Mouse (Mus musculus) limb, embryonic 11.5 days (tissue): ENCODE data around the gene Dnah14. TPM values are rescaled to one million over a fixed set of nuclear protein-coding genes. Genes with fewer than 3 reads are reported as not detected.

Experiments used
- ATAC-seq: fragments of 200-750 bp; cut with Nextera tagmentation; 2 replicates; pipeline ENCODE4 v1.8.0; 2017; ENCODE audit warnings: low read depth; ENCODE audit not compliant: insufficient number of reproducible peaks, low FRiP score, low TSS enrichment
- DNase-seq: peaks from one replicate; pipeline ENCODE4 v3.0.0-alpha.2; 2015; ENCODE audit warnings: low spot score
- H3K27ac ChIP-seq: fragments of 300-500 bp; sonication (generic); replicated peaks from 2 replicates; pipeline ENCODE4 v1.5.1; 2014; ENCODE audit warnings: low read depth, mild to moderate bottlenecking, low read length
- H3K27me3 ChIP-seq: fragments of 300-500 bp; sonication (generic); 2 replicates; pipeline ENCODE4 v1.6.1; 2014; ENCODE audit warnings: mild to moderate bottlenecking, low read length, mixed read lengths; ENCODE audit not compliant: control insufficient read depth, insufficient read depth
- H3K36me3 ChIP-seq: fragments of 300-500 bp; sonication (generic); 2 replicates; pipeline ENCODE4 v1.6.1; 2014; ENCODE audit warnings: mild to moderate bottlenecking, low read length, moderate library complexity, mixed read lengths; ENCODE audit not compliant: control insufficient read depth, insufficient read depth
- H3K4me1 ChIP-seq: fragments of 300-500 bp; sonication (generic); 2 replicates; pipeline ENCODE4 v1.6.1; 2014; ENCODE audit warnings: low read length, mixed read lengths; ENCODE audit not compliant: control insufficient read depth, insufficient read depth
- H3K4me2 ChIP-seq: fragments of 300-500 bp; sonication (generic); 2 replicates; pipeline ENCODE4 v1.6.1; 2014; ENCODE audit warnings: low read depth, mild to moderate bottlenecking, moderate library complexity; ENCODE audit not compliant: severe bottlenecking
- H3K4me3 ChIP-seq: fragments of 300-500 bp; sonication (generic); 2 replicates; pipeline ENCODE4 v1.5.1; 2014; ENCODE audit warnings: low read depth, low read length
- H3K9ac ChIP-seq: fragments of 300-500 bp; sonication (generic); 2 replicates; pipeline ENCODE4 v1.6.1; 2014; ENCODE audit warnings: mild to moderate bottlenecking, low read length
- H3K9me3 ChIP-seq: fragments of 300-500 bp; sonication (generic); 2 replicates; pipeline ENCODE4 v1.6.1; 2016; ENCODE audit warnings: low read length; ENCODE audit not compliant: control insufficient read depth
- WGBS: fragments of 180-500 bp; shearing (Covaris S2); extraction: QIAGEN DNeasy Blood & Tissue Kit; methylation state at CpG from one replicate; pipeline ENCODE4 v1.1.7; 2014; 5-methylcytosine and 5-hydroxymethylcytosine counted together
- polyA plus RNA-seq: library from polyadenylated mRNA; unstranded; fragments of >200 nt; fragmentation: Nextera tagmentation; extraction: Ambion mirVana; gene quantifications from 2 replicates; pipeline ENCODE4 v1.2.1, GENCODE M21; 2014

Gene Dnah14
- polyA plus RNA-seq, 1 experiment from 2014 or later: 1.8 TPM

DNA sequence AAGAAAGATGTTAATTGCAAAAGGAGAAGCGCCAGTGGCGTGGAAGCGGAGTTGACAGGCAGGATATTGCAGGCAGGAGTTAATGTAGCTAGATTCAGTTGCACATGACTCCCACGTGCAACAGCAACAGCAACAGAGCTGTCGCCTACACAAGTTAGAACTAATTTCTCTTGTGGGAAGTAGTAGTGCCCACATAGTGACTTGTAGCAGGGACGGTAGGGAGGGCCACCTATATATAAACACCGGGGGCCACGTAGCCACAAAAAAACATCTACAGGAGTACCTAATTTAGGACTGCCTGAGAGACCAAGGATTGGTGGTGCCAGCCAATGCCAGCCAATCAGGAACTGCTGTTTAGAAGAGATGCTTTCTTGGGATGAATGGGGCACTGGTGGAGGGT is 48.5 kb downstream of the Dnah14 start:
- Histone ChIP-seq H3K9me3 (no peaks in the 10 kb centered on the region), H3K27ac (no peak overlapping the region), H3K4me3 (no peak overlapping the region), H3K4me2 (no peak overlapping the region), H3K36me3 (no peaks in the 10 kb centered on the region), H3K4me1 (0 out of 2 replicates have a peak, but pooled peaks cover 3% of the 10 kb centered on the region), H3K9ac (no peak overlapping the region), H3K27me3 (no peaks in the 10 kb centered on the region)
- no peak for ATAC-seq
- DNase-seq: no peak
- 88% methylated on average over 8 of the region's 8 CpGs for WGBS

DNA sequence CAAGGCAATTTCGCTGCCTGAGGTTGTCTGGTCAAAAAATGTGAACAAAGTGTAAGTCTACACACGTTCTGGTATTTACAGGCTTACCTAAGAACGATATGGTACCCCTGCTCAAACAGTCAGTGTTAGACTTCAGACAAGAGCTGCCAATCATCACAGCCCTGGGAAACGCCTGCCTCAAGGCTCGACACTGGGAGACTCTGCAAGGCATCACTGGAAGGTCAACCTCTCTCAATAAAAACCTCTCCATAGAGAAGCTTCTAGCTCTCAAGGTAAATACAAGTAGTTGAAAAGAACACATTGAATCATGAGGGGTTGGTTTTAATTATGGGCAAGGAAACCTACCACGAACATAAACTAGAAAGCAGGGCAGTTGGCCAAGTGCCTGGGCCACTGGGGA is 51.9 kb downstream of the Dnah14 start:
- H3K27me3 ChIP-seq: no peaks in the 10 kb centered on the region
- H3K36me3 ChIP-seq: no peaks in the 10 kb centered on the region
- 0 out of 2 replicates have a peak, but pooled peaks cover 3% of the 10 kb centered on the region for H3K4me1 ChIP-seq
- ATAC-seq: no peak
- H3K9ac ChIP-seq: no peak overlapping the region
- WGBS: 59% methylated on average over 6 of the region's 6 CpGs
- DNase-seq: no peak
- H3K9me3 ChIP-seq: no peaks in the 10 kb centered on the region
- no peak overlapping the region for H3K27ac ChIP-seq
- H3K4me3 ChIP-seq: no peak overlapping the region
- no peak overlapping the region for H3K4me2 ChIP-seq

DNA sequence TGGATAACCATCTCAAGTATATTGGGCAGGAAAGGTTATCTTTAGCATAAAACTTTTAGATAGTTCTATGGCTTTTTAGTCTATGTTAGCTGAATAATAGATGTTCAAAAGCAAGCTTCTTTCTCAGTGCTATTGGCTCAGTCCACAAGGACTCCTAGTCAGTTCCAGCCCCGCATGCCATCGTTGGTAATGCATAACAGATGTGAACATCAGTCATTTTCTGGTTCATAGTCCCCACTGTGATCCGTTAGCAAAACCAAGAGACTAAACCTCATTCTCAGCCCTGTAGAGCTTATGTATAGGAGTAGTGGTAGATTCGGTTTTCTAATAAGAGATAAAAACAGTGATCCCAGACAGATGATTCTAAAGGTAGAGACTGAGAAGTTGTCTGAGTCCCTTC is 55.0 kb downstream of the Dnah14 start:
- no peak for DNase-seq
- no peak overlapping the region for H3K9ac ChIP-seq
- no peak overlapping the region for H3K4me2 ChIP-seq
- H3K9me3 ChIP-seq: no peaks in the 10 kb centered on the region
- no peak for ATAC-seq
- H3K27me3 ChIP-seq: no peaks in the 10 kb centered on the region
- 0 out of 2 replicates have a peak, but pooled peaks cover 3% of the 10 kb centered on the region for H3K4me1 ChIP-seq
- no peak overlapping the region for H3K4me3 ChIP-seq
- no peaks in the 10 kb centered on the region for H3K36me3 ChIP-seq
- H3K27ac ChIP-seq: no peak overlapping the region
- 38% methylated on average over 4 of the region's 4 CpGs for WGBS

DNA sequence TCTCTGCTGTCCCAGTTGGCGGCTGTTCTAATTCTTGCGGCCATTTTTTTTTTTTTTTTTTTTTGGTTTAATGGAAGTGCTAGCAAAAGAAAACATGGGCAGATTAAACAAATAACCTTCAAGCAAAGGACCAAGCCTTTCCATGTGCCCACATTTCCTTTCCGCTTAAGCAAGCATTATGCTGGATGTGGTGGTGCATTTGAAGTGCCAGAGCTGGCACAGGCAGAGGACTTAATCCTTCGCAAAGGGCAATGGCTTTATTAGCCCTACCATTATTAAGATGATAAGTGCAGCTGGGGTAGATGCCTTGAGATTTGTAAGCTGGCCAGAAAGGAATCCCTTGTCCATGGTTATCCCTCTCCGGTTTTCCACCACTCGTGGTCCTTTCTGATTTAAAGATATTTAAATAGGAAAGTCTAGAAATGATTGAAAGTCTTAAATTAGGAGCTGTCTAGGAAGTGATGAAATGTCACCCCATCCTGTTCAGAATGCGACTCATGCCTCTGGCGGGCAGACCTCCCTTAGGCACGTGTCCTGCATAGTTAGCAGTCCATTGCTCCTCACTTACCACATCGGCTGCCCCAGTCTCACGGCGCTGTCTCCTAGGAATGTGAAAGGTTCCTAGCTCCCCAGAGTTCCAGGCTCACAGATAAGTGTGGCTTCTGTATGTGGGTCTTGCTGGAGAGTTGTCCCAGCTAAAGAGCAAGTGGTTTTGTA is 61.8 kb downstream of the Dnah14 start:
- Histone ChIP-seq H3K9ac (no peak overlapping the region), H3K4me2 (no peak overlapping the region), H3K4me1 (no peaks in the 10 kb centered on the region), H3K4me3 (no peak overlapping the region), H3K36me3 (no peaks in the 10 kb centered on the region), H3K9me3 (no peaks in the 10 kb centered on the region), H3K27ac (no peak overlapping the region), H3K27me3 (no peaks in the 10 kb centered on the region)
- DNase-seq (no peak), ATAC-seq (no peak)
- 87% methylated on average over 12 of the region's 12 CpGs for WGBS

DNA sequence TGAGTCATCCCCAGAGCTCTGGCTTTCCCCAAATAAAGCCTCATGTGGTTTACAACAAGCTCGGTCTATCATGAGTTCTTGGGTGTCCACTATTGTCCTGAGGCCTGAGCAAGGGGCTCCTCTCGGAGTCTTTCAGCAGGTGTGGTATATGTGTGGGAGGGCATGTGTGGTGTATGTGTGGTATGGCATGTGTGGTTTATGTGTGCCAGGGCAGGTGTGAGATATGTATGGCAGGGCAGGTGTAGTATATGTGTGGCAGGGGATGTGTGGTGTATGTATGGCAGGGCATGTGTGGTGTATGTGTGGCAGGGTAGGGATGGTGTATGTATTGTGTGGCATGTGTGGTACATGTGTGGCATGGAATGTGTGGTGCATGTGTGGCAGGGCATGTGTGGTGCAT is 64.0 kb downstream of the Dnah14 start:
- ATAC-seq (no peak), DNase-seq (no peak)
- H3K36me3 ChIP-seq: no peaks in the 10 kb centered on the region
- no peak overlapping the region for H3K4me3 ChIP-seq
- H3K4me2 ChIP-seq: no peak overlapping the region
- no peaks in the 10 kb centered on the region for H3K9me3 ChIP-seq
- H3K4me1 ChIP-seq: no peaks in the 10 kb centered on the region
- H3K9ac ChIP-seq: no peak overlapping the region
- 79% methylated on average over 2 of the region's 2 CpGs for WGBS
- H3K27me3 ChIP-seq: no peaks in the 10 kb centered on the region
- no peak overlapping the region for H3K27ac ChIP-seq

DNA sequence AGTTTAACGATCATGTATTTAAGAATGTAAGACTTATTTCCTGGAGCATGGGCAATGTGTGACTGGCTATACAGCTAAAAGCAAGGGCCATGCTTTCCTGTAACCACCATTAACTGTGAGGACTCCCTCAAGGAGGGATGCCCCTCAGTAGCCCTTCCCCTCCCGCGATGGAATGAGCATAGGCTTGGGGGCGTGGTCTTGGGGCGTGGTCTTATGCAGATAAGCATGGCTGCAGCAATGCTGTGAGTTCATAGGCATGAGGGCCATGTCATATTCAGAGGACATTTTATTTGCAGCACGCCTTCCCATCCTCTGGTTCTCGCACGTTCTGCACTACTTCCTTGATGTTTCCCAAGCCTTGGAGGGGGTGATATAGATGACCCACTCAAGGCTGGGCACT is 71.1 kb downstream of the Dnah14 start:
- no peak overlapping the region for H3K4me2 ChIP-seq
- DNase-seq (no peak), ATAC-seq (no peak)
- H3K27me3 ChIP-seq: no peaks in the 10 kb centered on the region
- no peaks in the 10 kb centered on the region for H3K4me1 ChIP-seq
- H3K36me3 ChIP-seq: no peaks in the 10 kb centered on the region
- 44% methylated on average over 8 of the region's 8 CpGs for WGBS
- no peak overlapping the region for H3K9ac ChIP-seq
- H3K4me3 ChIP-seq: no peak overlapping the region
- H3K27ac ChIP-seq: no peak overlapping the region
- no peaks in the 10 kb centered on the region for H3K9me3 ChIP-seq

DNA sequence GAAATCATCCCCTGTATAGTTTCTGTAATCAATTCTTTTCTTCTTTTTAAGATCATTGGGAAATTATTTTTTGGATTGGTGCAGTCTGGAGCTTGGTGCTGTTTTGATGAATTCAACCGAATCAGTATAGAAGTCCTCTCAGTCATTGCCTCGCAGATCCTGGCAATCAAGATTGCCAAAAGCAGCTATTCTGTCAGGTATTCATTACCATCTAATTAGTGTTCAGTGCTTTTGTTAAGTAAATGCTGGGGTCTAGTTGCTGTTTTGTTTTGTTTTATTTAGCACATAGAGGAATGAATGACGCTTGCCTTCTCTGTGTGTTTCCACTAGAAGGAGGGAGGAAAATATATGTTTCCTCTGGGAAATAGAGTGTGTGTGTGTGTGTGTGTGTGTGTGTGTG is 77.1 kb downstream of the Dnah14 start:
- ATAC-seq (no peak), DNase-seq (no peak)
- H3K27ac ChIP-seq: no peak overlapping the region
- H3K9me3 ChIP-seq: no peaks in the 10 kb centered on the region
- no peaks in the 10 kb centered on the region for H3K4me1 ChIP-seq
- H3K27me3 ChIP-seq: no peaks in the 10 kb centered on the region
- H3K9ac ChIP-seq: no peak overlapping the region
- WGBS: 69% methylated on average over 3 of the region's 3 CpGs
- H3K4me3 ChIP-seq: no peak overlapping the region
- H3K36me3 ChIP-seq: no peaks in the 10 kb centered on the region
- H3K4me2 ChIP-seq: no peak overlapping the region

DNA sequence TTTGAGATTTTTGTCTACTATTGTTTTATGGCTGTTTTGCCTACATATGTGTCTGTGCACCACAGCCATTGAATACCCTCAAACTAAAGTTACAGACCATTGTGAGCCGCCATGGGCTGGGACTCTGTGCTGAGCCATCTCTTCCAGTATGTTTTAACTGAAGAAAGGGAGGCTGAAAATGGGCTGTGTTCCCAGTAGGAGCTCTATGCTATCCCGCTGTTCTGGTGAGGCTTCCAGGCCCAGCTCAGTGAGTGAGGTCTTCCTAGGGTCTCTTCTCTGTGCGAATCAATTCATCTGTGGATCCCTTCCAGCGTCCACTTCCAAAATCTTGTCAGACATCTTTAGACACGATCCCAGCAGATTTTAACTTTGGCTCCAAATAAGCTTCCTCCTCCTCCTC is 80.1 kb downstream of the Dnah14 start:
- ATAC-seq (no peak), DNase-seq (no peak)
- H3K4me3 ChIP-seq: no peak overlapping the region
- no peaks in the 10 kb centered on the region for H3K27me3 ChIP-seq
- H3K9ac ChIP-seq: no peak overlapping the region
- 82% methylated on average over 5 of the region's 5 CpGs for WGBS
- H3K27ac ChIP-seq: no peak overlapping the region
- H3K4me2 ChIP-seq: no peak overlapping the region
- H3K4me1 ChIP-seq: no peaks in the 10 kb centered on the region
- no peaks in the 10 kb centered on the region for H3K9me3 ChIP-seq
- no peaks in the 10 kb centered on the region for H3K36me3 ChIP-seq

DNA sequence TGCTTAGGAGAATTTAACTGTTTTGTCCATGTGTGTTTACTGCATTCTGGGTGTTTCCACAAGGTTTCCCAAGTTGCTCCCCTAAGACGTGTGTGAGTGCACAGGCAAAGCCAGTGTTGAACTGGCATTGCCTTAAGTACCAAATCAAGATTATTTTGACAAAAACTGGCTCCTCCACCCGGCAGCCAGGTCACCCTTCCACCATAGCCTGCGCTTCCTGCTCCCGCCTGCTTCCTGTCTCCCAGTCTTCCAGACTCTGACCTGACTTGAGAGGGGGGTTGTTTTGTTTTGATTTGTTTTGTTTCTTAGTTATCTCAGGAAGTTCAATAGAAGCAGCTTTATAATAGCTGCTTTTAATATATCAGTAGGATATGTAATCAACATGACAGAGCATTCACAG is 90.4 kb downstream of the Dnah14 start:
- 61% methylated on average over 4 of the region's 4 CpGs for WGBS
- H3K4me1 ChIP-seq: no peaks in the 10 kb centered on the region
- no peaks in the 10 kb centered on the region for H3K36me3 ChIP-seq
- H3K27me3 ChIP-seq: no peaks in the 10 kb centered on the region
- H3K4me3 ChIP-seq: no peak overlapping the region
- ATAC-seq (no peak), DNase-seq (no peak)
- H3K9me3 ChIP-seq: no peaks in the 10 kb centered on the region
- H3K4me2 ChIP-seq: no peak overlapping the region
- no peak overlapping the region for H3K27ac ChIP-seq
- H3K9ac ChIP-seq: no peak overlapping the region
